Mouse (Mus musculus) neural tube, embryonic 12.5 days (tissue): ENCODE data around the gene Snorc. TPM values are rescaled to one million over a fixed set of nuclear protein-coding genes. Genes with fewer than 3 reads are reported as not detected.
"Not testable (repeated sequence)": the region's sequence is repeated elsewhere in the genome, so short reads cannot be mapped to it uniquely, and the experiment has no call there.

Experiments used
- ATAC-seq: fragments of 200-750 bp; cut with Nextera tagmentation; 2 replicates; pipeline ENCODE4 v1.8.0; 2017; ENCODE audit warnings: low read depth, mild to moderate bottlenecking, moderate TSS enrichment, moderate library complexity; ENCODE audit not compliant: low FRiP score
- H3K27ac ChIP-seq: fragments of 300-500 bp; sonication (generic); 2 replicates; pipeline ENCODE4 v1.5.1; 2016
- H3K27me3 ChIP-seq: fragments of 300-500 bp; sonication (generic); replicated peaks from 2 replicates; pipeline ENCODE4 v1.6.1; 2016; ENCODE audit warnings: mild to moderate bottlenecking
- H3K36me3 ChIP-seq: fragments of 300-500 bp; sonication (generic); 2 replicates; pipeline ENCODE4 v1.6.1; 2016; ENCODE audit warnings: mild to moderate bottlenecking
- H3K4me1 ChIP-seq: fragments of 300-500 bp; sonication (generic); 2 replicates; pipeline ENCODE4 v1.6.1; 2016
- H3K4me2 ChIP-seq: fragments of 300-500 bp; sonication (generic); replicated peaks from 2 replicates; pipeline ENCODE4 v1.6.1; 2016; ENCODE audit warnings: mild to moderate bottlenecking
- H3K4me3 ChIP-seq: fragments of 300-500 bp; sonication (generic); 2 replicates; pipeline ENCODE4 v1.5.1; 2016
- H3K9ac ChIP-seq: fragments of 300-500 bp; sonication (generic); 2 replicates; pipeline ENCODE4 v1.6.1; 2016; ENCODE audit warnings: mild to moderate bottlenecking
- H3K9me3 ChIP-seq: fragments of 300-500 bp; sonication (generic); 2 replicates; pipeline ENCODE4 v1.6.1; 2016; ENCODE audit warnings: mild to moderate bottlenecking
- WGBS: fragments of 180-500 bp; shearing (Covaris S2); methylation state at CpG from one replicate; pipeline ENCODE4 v1.1.7; 2016; 5-methylcytosine and 5-hydroxymethylcytosine counted together
- polyA plus RNA-seq: library from polyadenylated mRNA; unstranded; fragments of >200 nt; fragmentation: Nextera tagmentation; extraction: Ambion mirVana; gene quantifications from 2 replicates; pipeline ENCODE4 v1.2.1, GENCODE M21; 2016

The Snorc gene
- not detected in 2 replicates for polyA plus RNA-seq

DNA sequence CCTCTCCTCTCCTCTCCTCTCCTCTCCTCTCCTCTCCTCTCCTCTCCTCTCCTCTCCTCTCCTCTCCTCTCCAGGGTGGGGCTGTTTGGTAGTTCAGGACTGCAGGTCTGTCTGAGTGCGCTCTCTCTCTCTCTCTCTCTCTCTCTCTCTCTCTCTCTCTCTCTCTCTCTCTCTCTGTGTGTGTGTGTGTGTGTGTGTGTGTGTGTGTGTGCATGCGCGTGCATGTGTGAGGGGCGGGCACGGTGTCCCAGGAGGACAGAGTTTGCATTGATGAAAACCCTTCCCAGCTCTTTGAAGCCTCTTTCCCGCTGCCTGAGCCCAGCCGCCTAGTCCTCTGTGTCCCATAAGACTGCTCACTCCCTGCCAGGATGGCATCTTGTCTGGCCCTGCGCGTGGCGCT lies at the start of gene Snorc:
Gene Snorc (plus strand): TSS at position 301 of the 400 bp plus-strand sequence.
- ATAC-seq, H3K4me2 ChIP-seq, H3K4me1 ChIP-seq, H3K9ac ChIP-seq, H3K4me3 ChIP-seq, H3K27ac ChIP-seq, H3K9me3 ChIP-seq, H3K36me3 ChIP-seq: not testable (repeated sequence)
- H3K27me3 ChIP-seq, result peaks cover 10% of the 10 kb centered on the region
- 47% methylated on average over 9 of the region's 10 CpGs for WGBS

DNA sequence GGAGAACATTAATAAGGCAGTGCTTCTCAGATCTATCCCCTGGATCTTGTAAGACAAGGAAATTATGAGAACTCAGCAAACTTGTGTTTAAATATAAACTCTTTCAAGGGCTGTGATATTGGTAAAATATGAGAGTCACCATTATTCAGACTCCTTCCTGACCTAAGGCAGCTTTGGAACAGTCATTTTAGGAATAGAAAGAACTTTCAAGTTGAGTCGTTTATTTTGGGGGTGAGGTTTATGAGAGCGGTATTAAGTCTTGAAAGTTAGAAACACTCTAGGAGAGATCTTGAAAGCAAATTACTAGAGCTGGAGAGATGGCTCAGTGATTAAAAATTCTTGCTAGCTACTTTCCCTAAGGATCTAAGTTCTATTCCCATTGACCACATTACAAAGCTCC lies 34.9 kb upstream of the Snorc start:
- 96% methylated on average over 2 of the region's 2 CpGs for WGBS
- no peak overlapping the region for H3K27ac ChIP-seq
- H3K36me3 ChIP-seq, result peaks cover 58% of the 10 kb centered on the region
- H3K27me3 ChIP-seq, result no peaks in the 10 kb centered on the region
- no peak overlapping the region for H3K4me3 ChIP-seq
- H3K4me2 ChIP-seq, result no peak overlapping the region
- no peak overlapping the region for H3K9ac ChIP-seq
- H3K4me1 ChIP-seq, result no peaks in the 10 kb centered on the region
- ATAC-seq, result no peak
- no peaks in the 10 kb centered on the region for H3K9me3 ChIP-seq

DNA sequence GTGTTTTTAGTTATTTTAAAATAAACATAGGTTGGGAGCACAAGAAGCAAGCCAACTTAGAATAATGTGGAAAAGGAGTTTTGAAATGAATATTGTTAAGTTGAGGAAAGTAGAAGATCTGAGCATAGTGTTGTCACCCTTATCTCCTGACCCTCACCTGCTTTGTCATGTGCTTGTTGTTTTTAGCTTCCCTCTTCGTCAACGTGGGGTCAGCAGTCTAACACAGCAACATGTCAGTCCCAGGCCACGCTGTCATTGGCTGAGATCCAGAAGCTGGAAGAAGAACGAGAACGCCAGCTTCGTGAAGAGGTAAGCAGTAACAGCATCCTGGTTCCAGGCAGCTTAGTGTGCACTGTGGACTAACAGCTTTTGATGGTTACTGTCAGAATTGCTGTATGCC lies 33.5 kb upstream of the Snorc start:
- Histone ChIP-seq H3K9me3 (no peaks in the 10 kb centered on the region), H3K27me3 (no peaks in the 10 kb centered on the region), H3K36me3 (peaks cover 59% of the 10 kb centered on the region), H3K4me1 (no peaks in the 10 kb centered on the region), H3K4me2 (no peak overlapping the region), H3K4me3 (no peak overlapping the region), H3K9ac (no peak overlapping the region), H3K27ac (no peak overlapping the region)
- 90% methylated on average over 6 of the region's 6 CpGs for WGBS
- no peak for ATAC-seq

DNA sequence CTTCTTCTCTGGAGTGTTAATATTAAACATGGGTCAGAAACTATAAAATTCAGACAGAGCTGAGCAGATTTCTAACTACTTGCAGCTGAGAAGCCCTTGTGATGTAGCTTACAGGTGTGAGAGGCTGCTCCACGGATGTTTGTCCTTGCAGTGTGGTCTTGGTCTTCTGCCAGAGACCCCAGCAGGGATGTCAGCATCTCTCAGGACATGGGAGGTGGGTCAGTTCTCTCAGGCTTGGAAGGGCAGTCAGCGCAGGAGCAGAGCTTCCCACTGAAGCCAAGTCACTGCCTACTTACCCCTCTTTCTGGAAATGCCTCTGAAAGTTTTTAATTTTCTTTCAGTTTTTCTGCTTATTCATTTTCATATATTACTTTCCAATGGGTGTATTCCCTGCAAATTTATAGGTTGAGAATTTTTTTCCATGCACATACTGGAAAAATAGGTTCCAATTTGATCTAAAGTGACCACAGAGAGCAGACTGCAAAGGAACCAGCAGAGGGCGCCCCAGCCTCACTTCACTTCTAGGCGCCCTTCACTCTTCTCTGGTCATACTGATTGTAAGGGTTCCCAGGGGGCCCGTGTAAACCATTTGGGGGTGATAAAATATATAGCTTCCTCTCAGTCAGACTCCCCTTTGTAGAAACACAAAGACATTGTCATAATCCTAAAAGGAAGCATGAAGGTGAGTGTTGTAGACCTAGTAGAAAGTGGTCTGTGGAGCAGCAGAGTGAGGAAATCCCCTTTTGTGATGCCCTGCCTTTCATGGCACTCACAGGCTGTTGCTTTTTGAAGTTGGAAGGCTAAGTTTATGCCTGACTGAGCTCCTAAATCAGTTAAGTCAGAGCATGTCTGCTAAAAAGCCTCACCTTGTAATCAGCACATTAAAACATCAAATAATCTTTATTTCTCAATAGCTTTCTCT lies 22.6 kb upstream of the Snorc start:
- Histone ChIP-seq H3K27ac (no peak overlapping the region), H3K27me3 (no peaks in the 10 kb centered on the region), H3K4me3 (no peak overlapping the region), H3K36me3 (peaks cover 66% of the 10 kb centered on the region), H3K4me1 (no peaks in the 10 kb centered on the region), H3K9ac (no peak overlapping the region), H3K4me2 (no peak overlapping the region), H3K9me3 (no peaks in the 10 kb centered on the region)
- ATAC-seq, result no peak
- WGBS, result 35% methylated on average over 5 of the region's 5 CpGs

DNA sequence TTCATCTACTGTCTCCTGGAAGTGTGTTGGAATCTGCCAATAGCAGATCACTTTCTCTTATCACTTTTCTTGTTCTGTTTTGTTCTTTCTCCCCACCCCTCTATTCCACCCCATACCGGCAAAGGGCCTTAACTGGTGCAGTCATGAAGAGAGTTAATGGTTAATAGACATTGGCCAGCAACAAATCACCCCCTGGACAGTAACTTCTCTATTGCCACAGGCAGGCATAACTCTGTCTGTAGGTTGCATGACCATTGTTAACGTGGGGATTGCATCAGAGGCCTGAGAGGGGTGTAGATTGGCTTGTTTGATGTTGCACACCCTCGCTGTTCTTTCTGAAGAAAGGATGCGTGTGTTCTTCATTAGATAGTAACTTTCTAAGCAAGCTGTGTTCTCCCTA lies 20.6 kb upstream of the Snorc start:
- no peak overlapping the region for H3K4me3 ChIP-seq
- H3K9me3 ChIP-seq, result no peaks in the 10 kb centered on the region
- no peak overlapping the region for H3K9ac ChIP-seq
- no peaks in the 10 kb centered on the region for H3K27me3 ChIP-seq
- H3K36me3 ChIP-seq, result peaks cover 51% of the 10 kb centered on the region
- H3K4me2 ChIP-seq, result no peak overlapping the region
- H3K4me1 ChIP-seq, result no peaks in the 10 kb centered on the region
- no peak for ATAC-seq
- WGBS, result 81% methylated on average over 4 of the region's 4 CpGs
- H3K27ac ChIP-seq, result no peak overlapping the region

DNA sequence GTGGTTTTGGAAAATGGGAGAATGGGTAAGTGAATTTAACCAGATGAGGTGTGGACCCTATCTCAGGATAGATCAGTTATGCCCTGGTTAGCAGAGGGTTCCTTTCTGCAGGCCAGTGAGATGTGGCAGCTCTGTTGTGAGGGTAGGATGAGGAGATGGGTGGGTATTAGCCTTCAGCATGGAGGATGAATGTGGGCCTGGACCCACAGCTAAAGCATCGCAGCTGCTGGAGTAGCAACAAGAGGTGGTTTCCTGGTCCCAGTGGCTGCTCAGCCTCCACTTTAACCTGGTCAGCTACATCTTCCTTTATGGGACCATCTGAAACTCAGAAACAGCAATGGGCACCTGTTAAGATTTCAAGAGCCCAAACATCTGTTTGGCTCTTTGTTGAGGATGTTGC lies 13.6 kb upstream of the Snorc start:
- Histone ChIP-seq H3K27me3 (no peaks in the 10 kb centered on the region), H3K4me2 (no peak overlapping the region), H3K27ac (no peak overlapping the region), H3K4me1 (no peaks in the 10 kb centered on the region), H3K36me3 (no peaks in the 10 kb centered on the region), H3K9ac (no peak overlapping the region), H3K9me3 (no peaks in the 10 kb centered on the region), H3K4me3 (no peak overlapping the region)
- 100% methylated on average over 1 of the region's 1 CpGs for WGBS
- ATAC-seq, result no peak

DNA sequence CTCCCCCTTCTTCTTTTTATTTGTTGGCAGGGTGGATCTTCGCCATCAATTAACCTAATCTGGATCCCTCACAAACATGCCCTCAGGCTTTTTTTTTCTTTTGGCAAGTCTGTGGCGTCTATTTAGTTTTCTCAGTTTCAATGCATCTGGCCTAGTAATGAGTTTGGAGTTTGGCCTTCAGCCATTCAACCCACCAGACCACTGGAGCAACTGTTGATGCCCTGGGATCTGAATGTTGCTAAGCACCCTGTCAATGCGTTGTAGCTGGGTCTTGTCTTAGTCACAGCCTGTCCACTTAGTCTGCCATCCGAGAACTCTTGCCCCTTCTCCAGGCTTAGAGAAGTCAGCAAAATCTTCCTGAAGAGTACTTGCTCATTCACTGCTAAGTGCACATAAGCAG lies 12.0 kb upstream of the Snorc start:
- H3K4me1 ChIP-seq, result no peaks in the 10 kb centered on the region
- H3K9me3 ChIP-seq, result no peaks in the 10 kb centered on the region
- no peaks in the 10 kb centered on the region for H3K27me3 ChIP-seq
- H3K9ac ChIP-seq, result no peak overlapping the region
- 90% methylated on average over 4 of the region's 4 CpGs for WGBS
- no peaks in the 10 kb centered on the region for H3K36me3 ChIP-seq
- H3K27ac ChIP-seq, result no peak overlapping the region
- H3K4me2 ChIP-seq, result no peak overlapping the region
- H3K4me3 ChIP-seq, result no peak overlapping the region
- ATAC-seq, result no peak

DNA sequence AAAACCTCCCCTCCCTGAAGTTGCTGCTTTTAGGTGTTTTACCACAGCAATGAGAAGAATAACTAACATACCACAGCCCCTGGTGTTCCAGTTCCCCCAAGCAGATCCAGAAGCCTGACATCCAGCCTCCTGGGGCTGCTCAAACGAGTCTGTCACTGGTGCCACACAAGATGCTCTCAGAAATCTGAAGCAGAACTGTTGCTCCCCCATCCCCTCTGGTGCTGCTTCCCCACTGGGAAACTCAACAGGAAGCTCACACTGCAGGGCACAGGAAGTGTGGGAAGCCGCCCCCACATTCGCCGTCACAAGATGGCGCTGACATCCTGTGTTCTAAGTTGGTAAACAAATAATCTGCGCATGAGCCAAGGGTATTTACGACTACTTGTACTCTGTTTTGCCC lies 10.2 kb upstream of the Snorc start:
- H3K9me3 ChIP-seq, H3K27me3 ChIP-seq, H3K4me1 ChIP-seq, H3K36me3 ChIP-seq, H3K27ac ChIP-seq, H3K9ac ChIP-seq, H3K4me2 ChIP-seq, ATAC-seq, H3K4me3 ChIP-seq: not testable (repeated sequence)
- WGBS, result 92% methylated on average over 6 of the region's 7 CpGs

DNA sequence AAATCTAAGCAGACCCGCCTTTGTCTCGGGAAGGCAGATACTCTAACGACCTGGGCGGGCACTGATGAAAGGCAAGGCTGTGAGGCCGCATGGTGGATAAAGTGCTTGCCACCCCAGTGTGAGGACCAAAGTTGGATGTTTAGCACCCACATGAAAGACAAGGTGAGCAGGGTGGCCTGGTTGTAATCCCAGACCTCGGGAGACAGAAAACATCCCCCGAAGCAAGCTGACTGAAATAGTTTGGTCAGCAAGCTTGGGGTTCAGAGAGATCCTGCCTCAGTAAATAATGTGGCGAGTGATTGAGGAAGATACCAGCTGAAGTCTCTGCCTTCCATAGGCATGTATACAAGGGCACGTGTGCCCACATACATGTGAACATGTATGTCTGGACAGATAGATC lies 2.6 kb upstream of the Snorc start:
- H3K27ac ChIP-seq, result no peak overlapping the region
- H3K4me2 ChIP-seq, result no peak overlapping the region
- no peaks in the 10 kb centered on the region for H3K36me3 ChIP-seq
- no peak overlapping the region for H3K9ac ChIP-seq
- ATAC-seq, result no peak
- H3K4me1 ChIP-seq, result no peaks in the 10 kb centered on the region
- 68% methylated on average over 9 of the region's 9 CpGs for WGBS
- H3K27me3 ChIP-seq, result no peaks in the 10 kb centered on the region
- no peaks in the 10 kb centered on the region for H3K9me3 ChIP-seq
- no peak overlapping the region for H3K4me3 ChIP-seq

DNA sequence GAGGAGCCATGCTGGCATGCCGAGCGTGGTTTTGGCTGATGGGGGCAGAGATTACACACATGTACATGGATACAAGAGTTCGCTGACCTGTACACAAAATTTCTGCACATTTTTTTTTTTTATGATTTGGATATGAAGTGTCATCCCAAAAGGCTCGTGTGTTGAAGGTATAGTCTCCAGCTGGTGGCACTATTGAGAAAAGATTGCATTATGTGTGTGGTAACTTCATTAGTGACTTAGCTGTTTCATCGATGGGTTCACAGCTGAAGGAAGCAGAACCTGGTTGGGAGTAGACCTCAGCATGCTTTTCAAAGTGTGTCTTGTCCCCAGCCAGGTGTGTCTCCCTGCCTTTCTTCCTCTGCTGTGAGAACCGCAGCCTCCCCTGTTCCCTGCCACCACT lies 1.8 kb upstream of the Snorc start:
- H3K36me3 ChIP-seq, result no peaks in the 10 kb centered on the region
- no peak overlapping the region for H3K4me3 ChIP-seq
- no peaks in the 10 kb centered on the region for H3K4me1 ChIP-seq
- no peaks in the 10 kb centered on the region for H3K27me3 ChIP-seq
- H3K27ac ChIP-seq, result no peak overlapping the region
- no peaks in the 10 kb centered on the region for H3K9me3 ChIP-seq
- WGBS, result 83% methylated on average over 6 of the region's 6 CpGs
- no peak overlapping the region for H3K9ac ChIP-seq
- ATAC-seq, result no peak
- no peak overlapping the region for H3K4me2 ChIP-seq

DNA sequence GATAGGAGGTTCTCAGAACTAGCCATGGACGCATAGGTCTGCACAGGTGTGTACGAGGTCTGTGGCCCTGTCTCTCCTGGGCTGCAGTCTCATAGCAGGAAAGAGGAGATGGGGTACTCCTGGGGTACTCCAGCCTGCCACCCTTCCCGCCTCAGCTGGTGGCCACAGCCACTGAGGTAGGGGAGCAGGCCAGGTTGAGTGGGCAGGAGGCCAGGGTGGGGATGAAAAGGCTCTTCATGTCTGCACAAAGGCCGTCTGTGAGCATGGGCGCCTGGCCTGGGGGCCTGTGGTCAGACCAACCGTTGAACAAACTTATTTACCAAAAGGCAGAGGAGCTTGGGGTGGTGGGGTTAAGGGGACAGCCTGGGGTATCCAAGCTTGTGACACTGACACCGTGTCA lies 1.8 kb downstream of the Snorc start:
- no peak overlapping the region for H3K4me3 ChIP-seq
- no peaks in the 10 kb centered on the region for H3K9me3 ChIP-seq
- H3K4me1 ChIP-seq, result peaks cover 11% of the 10 kb centered on the region; the same call in 1 of the 2 replicates
- no peak for ATAC-seq
- no peak overlapping the region for H3K27ac ChIP-seq
- H3K9ac ChIP-seq, result no peak overlapping the region
- H3K36me3 ChIP-seq, result no peaks in the 10 kb centered on the region
- no peak overlapping the region for H3K4me2 ChIP-seq
- WGBS, result 80% methylated on average over 7 of the region's 7 CpGs
- peaks cover 26% of the 10 kb centered on the region for H3K27me3 ChIP-seq

DNA sequence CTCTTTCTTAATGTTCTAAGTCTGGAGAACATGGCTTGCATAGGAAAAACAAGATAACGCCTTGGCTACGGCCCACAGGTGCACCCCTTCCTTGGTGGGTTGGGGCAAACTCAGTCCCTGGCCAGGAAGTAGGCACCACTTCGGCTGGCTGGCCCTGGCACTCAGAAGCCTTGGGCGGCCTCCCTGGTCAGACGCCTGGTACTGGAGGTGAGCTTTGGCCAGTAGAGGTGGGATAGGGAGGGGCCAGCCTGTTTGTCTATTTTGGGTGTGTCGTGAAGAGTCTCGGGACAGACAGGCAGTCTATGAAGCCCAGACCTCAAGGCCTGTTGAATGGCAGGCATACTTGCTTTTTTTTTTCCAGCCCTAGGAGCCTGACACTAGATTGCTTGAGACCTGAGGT lies 2.5 kb downstream of the Snorc start:
- Histone ChIP-seq H3K4me1 (peaks cover 11% of the 10 kb centered on the region; the same call in 1 of the 2 replicates), H3K4me3 (no peak overlapping the region), H3K27me3 (peaks cover 32% of the 10 kb centered on the region), H3K27ac (no peak overlapping the region), H3K36me3 (no peaks in the 10 kb centered on the region), H3K9me3 (no peaks in the 10 kb centered on the region), H3K4me2 (no peak overlapping the region), H3K9ac (no peak overlapping the region)
- ATAC-seq, result no peak
- WGBS, result 89% methylated on average over 7 of the region's 7 CpGs
